Mouse (Mus musculus) E14TG2a.4 (cell line): Measurements from ENCODE around the gene Sned1.

ENCODE experiments used
- CTCF ChIP-seq: conservative IDR thresholded peaks from 2 replicates; pipeline ENCODE4 v1.5.1; 2014; ENCODE audit warnings: low read length
- NANOG ChIP-seq: IDR thresholded peaks from 2 replicates; pipeline ENCODE4 v1.6.1; 2014; ENCODE audit warnings: borderline replicate concordance, low read length, mixed read lengths
- POU5F1 ChIP-seq: IDR thresholded peaks from 2 replicates; pipeline ENCODE4 v1.6.1; 2014; ENCODE audit warnings: low read length, borderline replicate concordance

DNA sequence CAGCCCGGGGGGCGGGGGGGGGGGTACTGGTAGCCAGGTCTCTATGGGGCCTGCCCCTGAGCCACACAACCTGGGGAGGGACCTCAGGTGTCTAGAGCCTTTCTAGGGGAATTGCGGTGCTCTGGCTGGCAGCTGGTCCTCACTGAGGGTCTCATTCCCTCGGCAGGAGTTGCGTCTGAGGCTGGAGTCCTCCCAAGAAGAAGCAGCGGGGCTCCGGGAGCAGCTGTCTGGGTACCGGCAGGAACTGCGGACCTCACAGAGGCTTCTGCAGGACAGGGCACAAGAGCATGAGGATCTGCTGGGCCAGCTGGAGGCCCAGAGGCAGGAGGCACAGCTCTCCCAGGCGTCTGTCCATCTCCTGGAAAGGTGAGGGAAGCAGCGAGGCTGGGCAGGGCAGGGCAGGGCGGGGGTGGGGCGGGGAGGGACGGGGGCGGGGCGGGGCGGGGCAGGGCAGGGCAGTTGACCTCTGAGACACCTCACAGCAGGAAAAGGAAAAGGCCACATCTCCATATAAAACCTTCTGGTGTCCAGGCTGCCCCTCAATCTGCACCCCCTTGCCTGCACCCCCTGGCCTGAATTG lies 44.8 kb upstream of the Sned1 start:
- no peak for TF ChIP-seq CTCF
- TF ChIP-seq NANOG: no peak
- no peak for TF ChIP-seq POU5F1
